Mouse (Mus musculus) cortical plate, adult 2 months (tissue): ENCODE measurements around the gene Krt76.

ENCODE experiments used
- CTCF ChIP-seq: fragments of 200-500 bp; IDR thresholded peaks from 2 replicates; pipeline ENCODE4 v1.5.1; 2011; ENCODE audit warnings: mild to moderate bottlenecking, control low read depth, low read length; ENCODE audit not compliant: insufficient read depth; ENCODE audit errors: extremely low read depth
- POLR2A ChIP-seq: fragments of 200-500 bp; IDR thresholded peaks from 2 replicates; pipeline ENCODE4 v1.6.1; 2011; ENCODE audit warnings: mild to moderate bottlenecking, low read length, control low read depth; ENCODE audit not compliant: insufficient read depth; ENCODE audit errors: extremely low read depth

DNA sequence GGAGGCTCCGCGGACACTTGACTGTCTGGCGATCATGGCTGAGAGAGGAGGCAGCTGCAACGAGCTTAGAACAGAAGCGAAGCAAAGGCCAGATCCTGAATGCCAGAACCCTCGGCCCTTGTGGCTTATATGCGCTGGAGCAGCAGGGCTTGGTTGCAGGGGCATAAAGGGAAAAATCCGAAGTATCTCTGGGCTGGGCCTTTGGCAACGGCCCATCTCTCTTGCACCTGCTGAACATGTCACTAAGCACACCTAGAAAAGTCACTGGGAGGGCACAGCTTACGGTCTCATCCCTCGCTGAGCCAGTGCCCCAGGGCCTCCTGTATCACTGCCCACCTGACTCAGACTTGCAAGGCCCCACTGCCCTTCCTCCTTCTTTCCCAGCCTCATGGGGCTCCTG is 31.9 kb upstream of the Krt76 start, which contains the start of gene Krt4:
- TF ChIP-seq POLR2A = no peak
- no peak for TF ChIP-seq CTCF
